Mouse (Mus musculus): ENCODE results near the gene Zfp410. TPM values are rescaled to one million over a fixed set of nuclear protein-coding genes. Genes with fewer than 3 reads are reported as not detected.

Zfp410 gene
- total RNA-seq, 2 experiments from 2014 or later = 39.3 to 41.0 TPM

GRCm38 (mm10) chr12:84366971-84367370 lies 50.3 kb downstream of the Zfp410 start:
- Histone ChIP-seq H3K27ac (no peak overlapping the region), H3K4me3 (no peak overlapping the region)
- no peak for TF ChIP-seq CTCF (conservative IDR thresholded peaks at IDR 0.05)
- no peak for DNase-seq (ENCODE audit: low spot score in 2 of 2)

GRCm38 (mm10) chr12:84371647-84372046 lies 55.0 kb downstream of the Zfp410 start:
- TF ChIP-seq CTCF (conservative IDR thresholded peaks at IDR 0.05) = no peak
- DNase-seq (ENCODE audit: low spot score in 2 of 2) = no peak
- Histone ChIP-seq H3K4me3 (no peak overlapping the region), H3K27ac (no peak overlapping the region)

GRCm38 (mm10) chr12:84373831-84374481 lies 57.3 kb downstream of the Zfp410 start:
- H3K4me3 ChIP-seq = no peak overlapping the region
- no peak for TF ChIP-seq CTCF (conservative IDR thresholded peaks at IDR 0.05)
- DNase-seq (ENCODE audit: low spot score in 2 of 2) = no peak
- peak overlapping the region; percentile 43; the same call in 1 of the 2 replicates for H3K27ac ChIP-seq

GRCm38 (mm10) chr12:84382369-84382768 lies 65.7 kb downstream of the Zfp410 start:
- H3K27ac ChIP-seq = no peak overlapping the region
- no peak for DNase-seq (ENCODE audit: low spot score in 2 of 2)
- no peak overlapping the region for H3K4me3 ChIP-seq
- no peak for TF ChIP-seq CTCF (conservative IDR thresholded peaks at IDR 0.05)

GRCm38 (mm10) chr12:84384644-84385081 lies 68.0 kb downstream of the Zfp410 start:
- no peak for TF ChIP-seq CTCF (conservative IDR thresholded peaks at IDR 0.05)
- no peak overlapping the region for H3K4me3 ChIP-seq
- DNase-seq (ENCODE audit: low spot score in 2 of 2) = no peak
- peak overlapping the region; percentile 8; the same call in 1 of the 2 replicates for H3K27ac ChIP-seq

- peak overlapping the region; percentile 8; the same call in 1 of the 2 replicates for H3K27ac ChIP-seq
- TF ChIP-seq CTCF (conservative IDR thresholded peaks at IDR 0.05) = no peak
- no peak for DNase-seq (ENCODE audit: low spot score in 2 of 2)
- H3K4me3 ChIP-seq = no peak overlapping the region
These were observed 68.8 kb downstream of the Zfp410 start for GRCm38 (mm10) chr12:84385408-84385807.

GRCm38 (mm10) chr12:84388097-84388496 lies 71.4 kb downstream of the Zfp410 start:
- no peak for TF ChIP-seq CTCF (conservative IDR thresholded peaks at IDR 0.05)
- DNase-seq (ENCODE audit: low spot score in 2 of 2) = no peak
- Histone ChIP-seq H3K27ac (no peak overlapping the region), H3K4me3 (no peak overlapping the region)

GRCm38 (mm10) chr12:84388774-84389400 lies 72.2 kb downstream of the Zfp410 start:
- no peak for TF ChIP-seq CTCF (conservative IDR thresholded peaks at IDR 0.05)
- Histone ChIP-seq H3K27ac (no peak overlapping the region), H3K4me3 (no peak overlapping the region)
- no peak for DNase-seq (ENCODE audit: low spot score in 2 of 2)

- TF ChIP-seq CTCF (conservative IDR thresholded peaks at IDR 0.05) = no peak
- no peak for DNase-seq (ENCODE audit: low spot score in 2 of 2)
- Histone ChIP-seq H3K27ac (no peak overlapping the region), H3K4me3 (no peak overlapping the region)
These were observed 73.7 kb downstream of the Zfp410 start for GRCm38 (mm10) chr12:84390336-84390735.

GRCm38 (mm10) chr12:84392681-84393080 lies 76.0 kb downstream of the Zfp410 start:
- no peak for TF ChIP-seq CTCF (conservative IDR thresholded peaks at IDR 0.05)
- H3K4me3 ChIP-seq = no peak overlapping the region
- no peak for DNase-seq (ENCODE audit: low spot score in 2 of 2)
- H3K27ac ChIP-seq = no peak overlapping the region

Other genes starting within 250 kb of the Zfp410 start
- 1 to 10 TPM; 7.1 to 8.1 TPM for gene Acot5, start 247.5 kb upstream of the Zfp410 start, total RNA-seq (2021)
- 1 to 10 TPM; 4.9 to 5.7 TPM for gene Acot6, start 216.2 kb upstream of the Zfp410 start, total RNA-seq (2021)
- gene Dnal1, start 202.5 kb upstream of the Zfp410 start, total RNA-seq (2021) = 100 to 1,000 TPM in 1 of 2 experiments, 10 to 100 TPM in 1; 99.1 to 101 TPM
- gene Pnma1, start 168.4 kb upstream of the Zfp410 start, total RNA-seq (2021) = 1 to 10 TPM; 2.8 to 3.8 TPM
- gene Elmsan1, start 98.0 kb upstream of the Zfp410 start, total RNA-seq (2021) = 10 to 100 TPM; 24.6 to 27.2 TPM
- gene Ptgr2, start 31.6 kb upstream of the Zfp410 start, total RNA-seq (2021) = 10 to 100 TPM; 39.0 to 42.7 TPM
- gene Coq6, start 44.8 kb downstream of the Zfp410 start, total RNA-seq (2021) = 10 to 100 TPM; 26.0 to 27.2 TPM
- gene Fam161b, start 45.0 kb downstream of the Zfp410 start, total RNA-seq (2021) = 10 to 100 TPM; 12.5 to 12.6 TPM
- gene Entpd5, start 92.2 kb downstream of the Zfp410 start, total RNA-seq (2021) = 10 to 100 TPM; 22.5 to 24.8 TPM
- gene Bbof1, start 92.2 kb downstream of the Zfp410 start, total RNA-seq (2021) = 1 to 10 TPM; 8.7 to 9.9 TPM
- gene Rnf113a2, start 100.3 kb downstream of the Zfp410 start, total RNA-seq (2021) = 10 to 100 TPM; 13.8 to 15.9 TPM
- gene Aldh6a1, start 134.2 kb downstream of the Zfp410 start, total RNA-seq (2021) = 10 to 100 TPM; 48.4 to 48.7 TPM
- gene Lin52, start 134.6 kb downstream of the Zfp410 start, total RNA-seq (2021) = 10 to 100 TPM; 24.6 to 25.7 TPM